Mouse (Mus musculus) heart, embryonic 15.5 days (tissue): ENCODE results near the gene Mreg. TPM values are rescaled to one million over a fixed set of nuclear protein-coding genes. Genes with fewer than 3 reads are reported as not detected.

Source experiments
- ATAC-seq: fragments of 200-750 bp; cut with Nextera tagmentation; replicated peaks from 2 replicates; pipeline ENCODE4 v1.8.0; 2017; ENCODE audit warnings: low read depth, moderate TSS enrichment; ENCODE audit not compliant: insufficient number of reproducible peaks, insufficient read depth, low FRiP score
- H3K27ac ChIP-seq: fragments of 300-500 bp; sonication (generic); 2 replicates; pipeline ENCODE4 v1.5.1; 2015; ENCODE audit warnings: mild to moderate bottlenecking, inconsistent platforms
- H3K27me3 ChIP-seq: fragments of 300-500 bp; sonication (generic); 2 replicates; pipeline ENCODE4 v1.6.1; 2015; ENCODE audit warnings: inconsistent platforms
- H3K36me3 ChIP-seq: fragments of 300-500 bp; sonication (generic); 2 replicates; pipeline ENCODE4 v1.6.1; 2015; ENCODE audit warnings: mild to moderate bottlenecking, inconsistent platforms
- H3K4me1 ChIP-seq: fragments of 300-500 bp; sonication (generic); replicated peaks from 2 replicates; pipeline ENCODE4 v1.6.1; 2015; ENCODE audit warnings: inconsistent platforms
- H3K4me2 ChIP-seq: fragments of 300-500 bp; sonication (generic); 2 replicates; pipeline ENCODE4 v1.6.1; 2015; ENCODE audit warnings: inconsistent platforms, mild to moderate bottlenecking, moderate library complexity
- H3K4me3 ChIP-seq: fragments of 300-500 bp; sonication (generic); 2 replicates; pipeline ENCODE4 v1.5.1; 2015; ENCODE audit warnings: mild to moderate bottlenecking, inconsistent platforms
- H3K9ac ChIP-seq: fragments of 300-500 bp; sonication (generic); 2 replicates; pipeline ENCODE4 v1.6.1; 2015; ENCODE audit warnings: mild to moderate bottlenecking, inconsistent platforms
- H3K9me3 ChIP-seq: fragments of 300-500 bp; sonication (generic); replicated peaks from 2 replicates; pipeline ENCODE4 v1.6.1; 2016; ENCODE audit warnings: inconsistent platforms
- WGBS: fragments of 180-500 bp; shearing (Covaris S2); methylation state at CpG from one replicate; pipeline ENCODE4 v1.1.7; 2015; ENCODE audit warnings: mixed read lengths; 5-methylcytosine and 5-hydroxymethylcytosine counted together
- polyA plus RNA-seq: library from polyadenylated mRNA; unstranded; fragments of >200 nt; fragmentation: Nextera tagmentation; extraction: Ambion mirVana; gene quantifications from 2 replicates; pipeline ENCODE4 v1.2.1, GENCODE M21; 2015

The Mreg gene
- polyA plus RNA-seq, 1 experiment from 2014 or later: 6.0 TPM

- Histone ChIP-seq H3K9me3 (no peaks in the 10 kb centered on the region), H3K4me2 (no peak overlapping the region), H3K36me3 (no peaks in the 10 kb centered on the region), H3K4me3 (no peak overlapping the region), H3K9ac (no peak overlapping the region), H3K27me3 (no peaks in the 10 kb centered on the region), H3K27ac (no peak overlapping the region), H3K4me1 (no peaks in the 10 kb centered on the region)
- no peak for ATAC-seq
- WGBS: 72% methylated on average over 5 of the region's 5 CpGs
Measured at GRCm38 (mm10) chr1:72114206-72114605, 97.9 kb downstream of the Mreg start.

Other genes starting within 250 kb of the Mreg start
- 21.7 and 23.3 TPM in 2 replicates for gene Pecr, start 72.0 kb upstream of the Mreg start, polyA plus RNA-seq
- 0.68 and 3.1 TPM in 2 replicates for gene Tmem169, start 72.1 kb upstream of the Mreg start, polyA plus RNA-seq
- 16.7 and 22.6 TPM in 2 replicates for gene Xrcc5, start 95.1 kb upstream of the Mreg start, polyA plus RNA-seq